Mouse (Mus musculus) right cerebral cortex, adult 18-20 months (tissue): ENCODE measurements around the gene Tsga10.

ENCODE experiments used
- DNase-seq: peaks from one replicate; pipeline ENCODE4 v3.0.0; 2022; ENCODE audit warnings: mixed read lengths

Gene Tsga10

GRCm38 (mm10) chr1:37866286-37866685 lies at the start of gene Tsga10:
TSS of gene Tsga10 (minus strand) at chr1:37866429.
- no peak for DNase-seq

GRCm38 (mm10) chr1:37912751-37913150 lies 46.5 kb upstream of the Tsga10 start:
- no peak for DNase-seq

- DNase-seq: no peak
Measured at GRCm38 (mm10) chr1:37903178-37903577, 36.9 kb upstream of the Tsga10 start.

- no peak for DNase-seq
Measured at GRCm38 (mm10) chr1:37900288-37900687, 34.1 kb upstream of the Tsga10 start.

- DNase-seq: no peak
Measured at GRCm38 (mm10) chr1:37899816-37900215, 33.6 kb upstream of the Tsga10 start.

GRCm38 (mm10) chr1:37894606-37895005 lies 28.4 kb upstream of the Tsga10 start:
- DNase-seq: no peak

GRCm38 (mm10) chr1:37891400-37891799 lies 25.2 kb upstream of the Tsga10 start:
- no peak for DNase-seq

GRCm38 (mm10) chr1:37890025-37890652 lies 23.9 kb upstream of the Tsga10 start, which contains the start of the genes Mitd1 and Mrpl30:
TSS of gene Mitd1 (minus strand) at chr1:37890411.
TSS of gene Mrpl30 (plus strand) at chr1:37890477.
- DNase-seq: peak; percentile 91

GRCm38 (mm10) chr1:37889206-37889605 lies 23.0 kb upstream of the Tsga10 start:
- DNase-seq: no peak

- no peak for DNase-seq
Measured at GRCm38 (mm10) chr1:37884451-37884850, 18.2 kb upstream of the Tsga10 start.

GRCm38 (mm10) chr1:37883411-37883810 lies 17.2 kb upstream of the Tsga10 start:
- no peak for DNase-seq

GRCm38 (mm10) chr1:37877736-37878460 lies 11.7 kb upstream of the Tsga10 start:
- no peak for DNase-seq

- no peak for DNase-seq
Measured at GRCm38 (mm10) chr1:37873157-37873556, 6.9 kb upstream of the Tsga10 start.

GRCm38 (mm10) chr1:37872131-37873067 lies 6.2 kb upstream of the Tsga10 start:
- peak; percentile 89 for DNase-seq

GRCm38 (mm10) chr1:37871704-37872103 lies 5.5 kb upstream of the Tsga10 start, which contains the start of gene Lipt1:
TSS of gene Lipt1 (plus strand) at chr1:37871738.
- no peak for DNase-seq

- DNase-seq: no peak
Measured at GRCm38 (mm10) chr1:37869362-37869761, 3.1 kb upstream of the Tsga10 start.

GRCm38 (mm10) chr1:37868640-37869039 lies 2.4 kb upstream of the Tsga10 start:
- no peak for DNase-seq

GRCm38 (mm10) chr1:37867684-37868322 lies 1.6 kb upstream of the Tsga10 start:
- no peak for DNase-seq

GRCm38 (mm10) chr1:37867056-37867455 lies 827 bp upstream of the Tsga10 start:
- no peak for DNase-seq

GRCm38 (mm10) chr1:37865401-37866215 lies 621 bp downstream of the Tsga10 start:
- DNase-seq: no peak

GRCm38 (mm10) chr1:37864511-37865400 lies 1.5 kb downstream of the Tsga10 start:
- DNase-seq: peak; percentile 100
